Mouse (Mus musculus) MN1 (cell line): ENCODE results near the gene Serbp1.

Experiments used
- DNase-seq: peaks from one replicate; pipeline ENCODE4 v3.0.0-alpha.2; 2016; ENCODE audit warnings: low spot score

The Serbp1 gene

DNA sequence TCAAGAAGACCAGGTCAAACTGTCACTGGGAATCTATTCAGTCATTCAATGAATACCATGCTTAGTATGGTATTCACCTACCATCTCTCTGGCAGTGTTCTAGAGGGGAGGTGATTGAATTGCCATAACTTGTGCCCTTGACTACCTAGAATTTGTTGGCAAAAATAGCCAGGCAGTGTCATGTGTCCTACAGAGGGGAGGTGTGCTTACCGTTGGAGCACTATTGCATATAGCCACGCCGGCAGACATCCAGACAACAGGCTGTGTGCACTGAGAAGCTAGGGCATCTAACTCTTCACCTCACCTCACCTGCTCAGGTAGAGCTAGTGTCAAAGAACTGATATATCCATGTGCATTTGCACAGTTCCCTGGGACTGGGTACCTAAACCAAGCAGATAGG, 63.3 kb downstream of the Serbp1 start:
- DNase-seq = no peak

GRCm38 (mm10) chr6:67302471-67302870, 64.5 kb downstream of the Serbp1 start:
- DNase-seq = no peak

- DNase-seq = no peak
Measured at GRCm38 (mm10) chr6:67303210-67303609, 65.2 kb downstream of the Serbp1 start.

DNA sequence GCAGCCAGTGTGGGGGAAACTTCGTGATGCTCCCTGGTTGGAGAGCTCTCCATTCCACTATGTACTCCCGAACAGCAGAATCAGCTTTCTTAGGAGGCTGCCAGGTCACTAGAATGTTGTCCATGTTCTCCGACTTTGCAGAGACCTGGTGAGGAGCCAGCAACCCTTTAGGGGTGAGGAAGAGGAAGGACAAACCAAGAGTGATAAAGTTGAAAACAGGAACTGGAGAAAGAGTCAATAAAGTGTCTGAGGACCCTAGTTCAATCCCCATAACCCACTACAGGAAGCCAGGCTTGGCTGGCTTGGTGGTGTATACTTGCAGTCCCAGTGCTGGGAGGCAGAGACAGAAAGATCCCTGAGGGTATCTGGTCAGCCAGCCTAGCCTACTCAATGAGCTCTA, 71.0 kb downstream of the Serbp1 start:
- DNase-seq = no peak

DNA sequence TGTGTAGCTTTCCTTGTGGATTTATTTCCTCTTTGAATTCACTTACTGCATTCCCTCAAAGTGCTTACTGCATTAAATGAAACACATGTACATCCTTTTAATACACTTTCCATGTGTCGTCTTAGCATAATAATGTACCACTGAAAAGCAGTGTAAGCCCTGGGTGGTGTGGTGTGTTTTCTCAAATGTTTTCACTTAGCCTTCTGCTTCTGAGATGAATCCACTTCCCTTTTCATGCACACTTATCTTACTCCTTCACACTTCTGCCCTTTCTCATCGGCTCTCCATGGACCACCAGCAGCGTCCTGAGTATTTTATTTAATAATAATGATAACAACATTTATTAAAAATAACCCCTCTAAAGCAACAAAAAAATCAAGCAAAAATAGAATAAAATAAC, 71.8 kb downstream of the Serbp1 start:
- no peak for DNase-seq

DNA sequence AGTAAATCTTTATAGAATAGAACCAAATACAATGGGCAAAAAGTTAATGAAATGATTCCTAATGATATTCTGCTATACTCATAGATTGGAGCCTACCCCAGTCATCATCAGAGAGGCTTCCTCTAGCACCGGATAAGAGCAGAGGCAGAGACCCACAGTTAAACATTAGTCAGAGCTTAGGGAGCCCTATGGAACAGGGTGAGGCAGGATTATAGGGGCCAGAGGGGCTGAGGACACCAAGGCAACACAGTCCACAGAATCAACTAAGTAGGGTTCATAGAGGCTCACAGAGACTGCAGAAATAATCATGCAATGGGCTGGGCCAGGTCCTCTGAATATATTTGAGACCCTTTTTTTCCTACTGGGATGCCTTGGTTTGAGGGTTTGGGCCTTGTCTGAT, 76.7 kb downstream of the Serbp1 start:
- DNase-seq = no peak

GRCm38 (mm10) chr6:67317068-67317467, 79.1 kb downstream of the Serbp1 start:
- no peak for DNase-seq

DNA sequence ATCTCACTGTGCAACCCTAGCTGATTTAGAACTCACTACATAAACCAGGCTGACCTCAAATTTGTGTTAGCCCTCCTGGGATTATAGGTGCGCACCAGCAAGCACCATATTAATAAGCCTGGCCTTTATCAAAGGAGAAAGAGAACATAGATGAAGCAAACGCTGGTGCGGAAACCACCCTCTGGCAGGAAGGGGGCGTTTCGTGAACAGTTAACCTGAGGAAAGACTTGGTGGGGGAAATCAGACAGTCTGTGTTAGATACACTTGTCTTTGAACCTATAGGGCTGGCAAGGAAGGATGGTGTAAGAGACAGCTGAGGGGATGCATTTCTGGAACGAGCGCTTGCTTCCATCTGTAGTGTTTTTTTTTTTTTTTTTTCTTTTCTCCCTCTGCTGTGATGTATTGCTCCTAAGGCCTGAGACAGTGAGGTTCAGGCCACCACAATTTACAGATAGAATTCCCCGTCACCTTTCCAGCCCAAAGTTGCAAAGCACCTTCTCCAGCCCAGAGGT, 79.9 kb downstream of the Serbp1 start:
- DNase-seq = no peak

- DNase-seq = no peak
Measured at GRCm38 (mm10) chr6:67318451-67318850, 80.5 kb downstream of the Serbp1 start.

DNA sequence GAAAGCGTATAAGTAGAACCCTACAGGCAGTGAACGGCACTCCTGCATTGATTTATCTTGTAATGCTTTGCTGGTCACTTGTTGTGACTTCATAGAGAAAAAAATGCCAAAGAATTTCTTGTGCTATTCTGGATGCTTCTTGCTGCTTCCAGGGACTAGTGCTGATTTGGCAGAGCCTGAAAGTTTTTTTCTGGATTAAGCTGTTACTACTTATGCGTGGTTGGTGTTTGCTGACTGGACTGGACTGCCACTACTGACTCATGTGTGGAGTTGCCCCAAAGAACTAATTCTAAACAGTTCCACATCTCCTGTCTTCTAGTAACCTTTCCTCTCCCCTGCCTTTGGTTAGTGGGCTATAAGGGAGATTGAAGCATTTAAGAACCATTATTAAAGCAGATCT, 85.8 kb downstream of the Serbp1 start:
- no peak for DNase-seq

GRCm38 (mm10) chr6:67337943-67338342, 100.0 kb downstream of the Serbp1 start:
- DNase-seq = no peak

DNA sequence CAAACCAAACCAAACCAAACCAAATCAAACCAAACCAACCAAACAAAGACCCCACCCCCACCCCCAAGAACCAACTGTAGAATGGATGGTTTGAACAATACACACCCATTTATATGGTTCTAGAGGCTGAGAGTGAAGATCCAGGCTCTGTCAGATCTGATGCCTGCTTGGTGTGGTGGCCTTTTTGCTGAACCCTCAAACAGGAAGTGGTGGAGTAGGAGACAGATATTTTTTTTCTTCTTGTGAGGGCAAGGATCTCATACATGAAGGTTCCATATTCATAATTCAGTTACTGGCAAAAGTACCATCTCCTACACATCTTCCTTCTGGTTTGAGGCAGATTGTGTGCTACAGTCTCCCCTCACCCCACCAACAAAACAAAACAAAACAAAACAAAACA, 101.5 kb downstream of the Serbp1 start:
- no peak for DNase-seq
